Mouse (Mus musculus) liver, adult 2 months (tissue): ENCODE data around the gene Cct6b. TPM values are rescaled to one million over a fixed set of nuclear protein-coding genes. Genes with fewer than 3 reads are reported as not detected.

Source experiments
- DNase-seq: peaks from one replicate; pipeline ENCODE4 v3.0.0-alpha.2; 2011; ENCODE audit warnings: low read depth, low spot score; ENCODE audit errors: extremely low read depth
- H3K27ac ChIP-seq: fragments of 200-500 bp; replicated peaks from 2 replicates; pipeline ENCODE4 v1.5.1; 2012; ENCODE audit warnings: low read depth, mild to moderate bottlenecking, control low read depth, inconsistent platforms, low read length; ENCODE audit not compliant: insufficient read depth
- H3K27me3 ChIP-seq: fragments of 200-500 bp; 2 replicates; pipeline ENCODE4 v1.6.1; 2012; ENCODE audit warnings: mild to moderate bottlenecking, moderate library complexity, low read length, inconsistent platforms; ENCODE audit not compliant: control insufficient read depth, insufficient read depth
- H3K36me3 ChIP-seq: fragments of 200-500 bp; 2 replicates; pipeline ENCODE4 v1.6.1; 2012; ENCODE audit warnings: low read length, inconsistent platforms; ENCODE audit not compliant: control insufficient read depth, insufficient read depth
- H3K4me1 ChIP-seq: fragments of 200-500 bp; 2 replicates; pipeline ENCODE4 v1.6.1; 2011; ENCODE audit warnings: low read length; ENCODE audit not compliant: control insufficient read depth, insufficient read depth
- H3K4me3 ChIP-seq: fragments of 200-500 bp; 2 replicates; pipeline ENCODE4 v1.5.1; 2011; ENCODE audit warnings: low read depth, mild to moderate bottlenecking, control low read depth, low read length, moderate library complexity; ENCODE audit not compliant: insufficient read depth
- H3K79me2 ChIP-seq: fragments of 200-500 bp; 2 replicates; pipeline ENCODE4 v1.6.1; 2012; ENCODE audit warnings: inconsistent platforms, mild to moderate bottlenecking, low read length, moderate library complexity; ENCODE audit not compliant: control insufficient read depth, insufficient read depth
- H3K9ac ChIP-seq: fragments of 200-500 bp; 2 replicates; pipeline ENCODE4 v1.6.1; 2012; ENCODE audit warnings: low read depth, mild to moderate bottlenecking, control low read depth, inconsistent platforms, low read length
- CTCF ChIP-seq: fragments of 200-500 bp; IDR thresholded peaks from 2 replicates; pipeline ENCODE4 v1.5.1; 2011; ENCODE audit warnings: low read depth, low read length, control low read depth
- POLR2A ChIP-seq: fragments of 200-500 bp; IDR thresholded peaks from 2 replicates; pipeline ENCODE4 v1.6.1; 2011; ENCODE audit warnings: low read length, control low read depth; ENCODE audit not compliant: insufficient read depth; ENCODE audit errors: extremely low read depth
- WGBS: fragments of 180-500 bp; shearing (Covaris S2); methylation state at CpG from one replicate; pipeline ENCODE4 v1.1.7; 2018; 5-methylcytosine and 5-hydroxymethylcytosine counted together
- polyA plus RNA-seq: library from polyadenylated mRNA; depleted of rRNA; stranded (reverse); fragments of >200 nt; gene quantifications from 2 replicates; pipeline ENCODE4 v1.2.3, GENCODE M21; 2012; rRNA removed
- total RNA-seq: library from RNA; depleted of rRNA; stranded (reverse); fragments of >200 nt; gene quantifications from 2 replicates; pipeline ENCODE4 v1.2.3, GENCODE M21; 2014; rRNA removed

Gene Cct6b
- total RNA-seq (0.87 and 1.2 TPM in 2 replicates), polyA plus RNA-seq (0.07 and 0.16 TPM in 2 replicates)

DNA sequence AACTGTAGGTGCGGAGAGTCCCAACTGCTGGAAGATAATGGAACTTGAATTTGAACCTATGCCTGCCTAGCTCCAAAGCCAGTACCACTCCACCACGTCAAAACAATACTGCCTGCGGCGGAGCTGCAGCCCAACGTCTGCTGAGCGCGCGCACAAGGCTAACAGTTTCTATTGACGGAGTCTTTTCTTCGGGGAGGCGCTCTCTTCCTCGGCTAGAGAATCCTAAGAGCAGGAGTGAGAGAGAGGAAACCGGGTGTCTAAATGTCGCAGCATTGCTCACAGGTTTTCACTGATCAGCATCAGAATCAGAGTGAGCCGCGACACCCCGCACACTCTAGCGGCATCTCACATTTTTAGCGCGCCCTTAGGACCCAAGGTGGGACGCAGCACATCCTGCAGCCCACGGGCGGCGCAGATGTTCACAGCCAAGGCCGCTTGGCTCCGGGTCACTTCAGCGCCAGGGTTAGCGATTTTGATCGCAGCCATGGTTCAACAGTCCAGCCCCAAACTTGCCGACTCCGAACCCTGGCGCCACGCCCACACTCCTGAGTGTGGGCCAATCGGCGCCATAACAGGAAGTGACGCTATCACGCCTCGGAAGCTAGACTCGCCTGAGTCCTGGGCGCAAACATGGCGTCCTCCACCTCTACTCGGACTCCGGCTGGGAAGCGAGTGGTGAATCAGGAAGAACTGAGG, at the start of gene Cct6b, which contains the start of gene Zfp830:
Gene Cct6b, minus strand, starts transcription at position 580 of the 696 bp plus-strand sequence.
Gene Zfp830, plus strand, starts transcription at position 604 of the 696 bp plus-strand sequence.
- peak within 1 kb of the TSS; percentile 84 for H3K4me3 ChIP-seq
- peak; percentile 87 for DNase-seq
- H3K27me3 ChIP-seq: no peaks in the 10 kb centered on the region
- H3K79me2 ChIP-seq: peaks cover 10% of the 10 kb centered on the region; the same call in 1 of the 2 replicates
- H3K9ac ChIP-seq: peak within 1 kb of the TSS; percentile 84
- peaks cover 6% of the 10 kb centered on the region for H3K36me3 ChIP-seq
- H3K4me1 ChIP-seq: peaks cover 7% of the 10 kb centered on the region
- peak within 1 kb of the TSS; percentile 77 for H3K27ac ChIP-seq
- peak; percentile 91 for TF ChIP-seq POLR2A
- TF ChIP-seq CTCF: no peak
- WGBS: under 1% methylated on average over 44 of the region's 44 CpGs

DNA sequence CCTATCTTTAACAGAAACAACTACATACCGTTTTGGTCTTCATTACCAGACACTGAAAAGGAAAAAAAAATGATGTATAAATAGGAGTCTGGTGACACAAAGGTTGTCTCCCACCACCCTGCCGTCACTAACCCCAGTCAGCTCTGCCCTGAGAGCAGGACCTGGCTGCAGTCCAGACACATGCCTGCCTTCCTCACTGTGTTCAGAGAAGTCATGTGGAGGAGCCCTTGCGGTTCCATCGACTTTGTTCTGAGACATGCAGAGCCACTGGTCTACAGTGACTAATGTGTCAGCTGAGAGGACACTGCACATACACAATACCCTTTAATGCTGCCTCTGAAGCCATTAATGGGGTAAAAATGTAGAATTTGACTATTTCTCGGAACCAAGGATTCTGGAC, 44.4 kb upstream of the Cct6b start:
- H3K79me2 ChIP-seq: no peaks in the 10 kb centered on the region
- no peak overlapping the region for H3K9ac ChIP-seq
- TF ChIP-seq POLR2A (no peak), CTCF (no peak)
- H3K27ac ChIP-seq: no peak overlapping the region
- DNase-seq: no peak
- H3K36me3 ChIP-seq: peaks cover 59% of the 10 kb centered on the region
- no peaks in the 10 kb centered on the region for H3K4me1 ChIP-seq
- H3K4me3 ChIP-seq: no peak overlapping the region
- H3K27me3 ChIP-seq: no peaks in the 10 kb centered on the region
- 82% methylated on average over 5 of the region's 5 CpGs for WGBS

DNA sequence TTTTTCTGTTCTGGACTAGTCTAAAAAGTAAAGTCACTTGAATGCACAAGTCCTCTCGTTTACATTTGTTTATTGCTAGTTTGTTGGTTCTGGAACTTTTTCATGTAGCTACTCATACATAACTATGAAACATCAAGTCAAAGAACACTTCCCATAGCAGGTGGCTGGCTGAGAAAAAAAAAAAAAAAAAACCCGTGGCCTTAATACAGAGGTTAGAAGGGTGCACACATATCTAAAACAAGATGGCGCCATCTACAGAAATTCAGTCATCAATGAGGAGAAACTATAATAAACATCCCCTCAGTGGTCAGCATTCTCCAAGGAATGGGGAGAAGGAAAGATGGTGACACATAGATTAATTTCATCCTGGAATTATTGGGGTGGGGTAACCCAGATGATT, 43.2 kb upstream of the Cct6b start:
- no peak for TF ChIP-seq CTCF
- H3K4me3 ChIP-seq: no peak overlapping the region
- no peaks in the 10 kb centered on the region for H3K79me2 ChIP-seq
- WGBS: 77% methylated on average over 3 of the region's 3 CpGs
- H3K36me3 ChIP-seq: peaks cover 66% of the 10 kb centered on the region
- H3K27ac ChIP-seq: no peak overlapping the region
- no peaks in the 10 kb centered on the region for H3K27me3 ChIP-seq
- no peak for DNase-seq
- H3K9ac ChIP-seq: no peak overlapping the region
- no peaks in the 10 kb centered on the region for H3K4me1 ChIP-seq

- Histone ChIP-seq H3K4me3 (no peak overlapping the region), H3K36me3 (peaks cover 70% of the 10 kb centered on the region)
- 92% methylated on average over 3 of the region's 3 CpGs for WGBS
These were observed 42.5 kb upstream of the Cct6b start for GRCm38 (mm10) chr11:82806656-82807055.

DNA sequence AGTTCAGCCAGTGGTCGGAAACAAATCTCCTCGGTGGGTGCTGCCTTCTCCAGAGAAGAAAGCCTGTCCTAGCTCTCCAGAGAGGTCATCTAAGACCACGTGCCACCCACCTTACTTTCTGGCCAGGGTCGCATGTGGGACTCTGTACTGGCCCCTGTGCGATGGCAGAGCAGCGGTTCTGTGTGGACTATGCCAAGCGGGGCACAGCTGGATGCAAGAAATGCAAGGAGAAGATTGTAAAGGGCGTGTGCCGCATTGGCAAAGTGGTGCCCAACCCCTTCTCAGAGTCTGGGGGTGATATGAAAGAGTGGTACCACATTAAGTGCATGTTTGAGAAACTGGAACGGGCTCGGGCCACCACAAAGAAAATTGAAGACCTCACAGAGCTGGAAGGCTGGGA, 19.3 kb upstream of the Cct6b start:
- H3K79me2 ChIP-seq: peaks cover 3% of the 10 kb centered on the region; the same call in 1 of the 2 replicates
- no peak for DNase-seq
- H3K4me3 ChIP-seq: no peak overlapping the region
- WGBS: 91% methylated on average over 11 of the region's 11 CpGs
- peaks cover 25% of the 10 kb centered on the region for H3K36me3 ChIP-seq
- H3K27me3 ChIP-seq: no peaks in the 10 kb centered on the region
- no peak overlapping the region for H3K27ac ChIP-seq
- peaks cover 8% of the 10 kb centered on the region for H3K4me1 ChIP-seq
- no peak overlapping the region for H3K9ac ChIP-seq
- TF ChIP-seq CTCF (no peak), POLR2A (no peak)

More at GRCm38 (mm10) chr11:82806656-82807055, 42.5 kb upstream of the Cct6b start:
- TF ChIP-seq POLR2A: no peak
- Histone ChIP-seq H3K4me1 (no peaks in the 10 kb centered on the region), H3K9ac (no peak overlapping the region), H3K79me2 (no peaks in the 10 kb centered on the region), H3K27me3 (no peaks in the 10 kb centered on the region), H3K27ac (no peak overlapping the region)
- no peak for DNase-seq

GRCm38 (mm10) chr11:82782197-82782596, 18.1 kb upstream of the Cct6b start:
- H3K36me3 ChIP-seq: peaks cover 16% of the 10 kb centered on the region
- H3K4me3 ChIP-seq: peak overlapping the region; percentile 93
- peak overlapping the region; percentile 98 for H3K9ac ChIP-seq
- no peaks in the 10 kb centered on the region for H3K27me3 ChIP-seq
- 36% methylated on average over 6 of the region's 6 CpGs for WGBS
- TF ChIP-seq POLR2A (no peak), CTCF (no peak)
- H3K4me1 ChIP-seq: peaks cover 10% of the 10 kb centered on the region
- peaks cover 3% of the 10 kb centered on the region; the same call in 1 of the 2 replicates for H3K79me2 ChIP-seq
- H3K27ac ChIP-seq: no peak overlapping the region
- DNase-seq: no peak
